Mouse (Mus musculus) C2C12 (cell line): ENCODE measurements around the gene Gjc1.

Experiments
- CTCF ChIP-seq: IDR thresholded peaks from one replicate; pipeline ENCODE4 v1.5.1; 2011; ENCODE audit not compliant: control insufficient read depth, insufficient read depth, insufficient read length
- FOSL1 ChIP-seq: IDR thresholded peaks from one replicate; pipeline ENCODE4 v1.8.0; 2011; ENCODE audit warnings: mild to moderate bottlenecking, low read length; ENCODE audit not compliant: poor library complexity, insufficient read depth, severe bottlenecking
- MAX ChIP-seq: IDR thresholded peaks from one replicate; pipeline ENCODE4 v1.6.1; 2011; ENCODE audit warnings: mild to moderate bottlenecking, control low read depth
- MYOD1 ChIP-seq: IDR thresholded peaks from one replicate; pipeline ENCODE4 v1.6.1; 2011; ENCODE audit warnings: low read depth; ENCODE audit not compliant: control insufficient read depth, insufficient read length
- MYOG ChIP-seq: IDR thresholded peaks from one replicate; pipeline ENCODE4 v1.6.1; 2011; ENCODE audit not compliant: control insufficient read depth, insufficient read length; ENCODE audit errors: extremely low read depth
- USF1 ChIP-seq: IDR thresholded peaks from one replicate; pipeline ENCODE4 v1.6.1; 2011; ENCODE audit warnings: low read depth, mild to moderate bottlenecking, control low read depth, moderate library complexity

- TF ChIP-seq CTCF (no peak), FOSL1 (no peak), MYOG (no peak), USF1 (no peak), MYOD1 (no peak), MAX (no peak)
These were observed 10.8 kb upstream of the Gjc1 start for GRCm38 (mm10) chr11:102830276-102830675.
